Mouse (Mus musculus): Measurements from ENCODE around the gene Cldn24. TPM values are rescaled to one million over a fixed set of nuclear protein-coding genes. Genes with fewer than 3 reads are reported as not detected.

The Cldn24 gene
- polyA plus RNA-seq, 1 experiment from 2014 or later = not detected

DNA sequence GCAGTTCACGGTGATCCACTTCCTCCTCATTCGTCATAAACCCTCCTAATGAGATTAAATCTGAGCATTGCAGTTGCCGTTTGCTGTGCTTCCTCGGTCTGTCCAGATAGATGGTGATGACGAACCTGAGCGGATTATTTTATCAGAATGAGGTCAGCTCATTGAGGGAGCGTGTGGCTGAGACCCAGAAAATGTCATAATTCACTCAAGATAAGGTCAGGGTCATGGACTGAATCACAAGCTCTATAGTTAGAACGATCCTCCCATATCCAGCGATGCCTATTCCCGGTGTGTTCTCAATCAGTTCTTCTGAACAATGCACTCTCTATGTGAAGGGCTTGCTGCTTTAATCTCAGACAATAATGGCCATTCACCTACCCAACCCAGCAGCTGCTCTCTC lies 34.2 kb upstream of the Cldn24 start:
- H3K9me3 ChIP-seq (ENCODE audit: control insufficient read depth, low read length) = no peaks in the 10 kb centered on the region
- WGBS = 60% methylated on average over 10 of the region's 10 CpGs
- ATAC-seq (ENCODE audit: low FRiP score) (no peak), DNase-seq (ENCODE audit: low spot score, missing footprints) (no peak)
- no peak overlapping the region for H3K9ac ChIP-seq (ENCODE audit: low read length)
- H3K4me2 ChIP-seq = no peak overlapping the region
- H3K4me1 ChIP-seq (ENCODE audit: control insufficient read depth, insufficient read depth, low read length) = peaks cover 2% of the 10 kb centered on the region; the same call in 1 of the 2 replicates
- H3K27ac ChIP-seq (ENCODE audit: low read depth, low read length) = no peak overlapping the region
- no peaks in the 10 kb centered on the region for H3K36me3 ChIP-seq (ENCODE audit: control insufficient read depth, insufficient read depth, low read length)
- H3K27me3 ChIP-seq (ENCODE audit: control insufficient read depth, insufficient read depth, low read length) = no peaks in the 10 kb centered on the region
- no peak overlapping the region for H3K4me3 ChIP-seq (ENCODE audit: low read depth, low read length)

DNA sequence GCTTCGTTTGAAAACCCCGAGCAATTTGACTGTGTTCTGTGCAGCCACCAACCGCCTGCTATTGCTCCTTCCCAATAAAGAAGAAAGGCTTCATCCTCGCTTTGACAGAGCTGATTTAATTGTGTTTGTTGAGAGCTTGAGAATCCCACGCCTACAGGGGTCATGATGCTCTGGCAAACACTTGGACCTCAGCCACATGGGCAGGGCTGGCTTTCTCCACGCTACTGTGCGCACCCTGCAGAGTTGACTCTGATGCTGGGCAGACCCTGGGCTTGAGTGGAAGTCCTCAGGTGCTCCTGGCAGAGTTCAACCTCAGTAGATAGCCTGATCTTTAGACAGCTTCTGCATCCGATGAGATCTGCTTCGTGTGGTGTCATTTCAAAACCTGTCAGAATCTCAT lies 30.0 kb upstream of the Cldn24 start:
- no peaks in the 10 kb centered on the region for H3K36me3 ChIP-seq (ENCODE audit: control insufficient read depth, insufficient read depth, low read length)
- no peak overlapping the region for H3K4me2 ChIP-seq
- H3K4me3 ChIP-seq (ENCODE audit: low read depth, low read length) = no peak overlapping the region
- no peaks in the 10 kb centered on the region for H3K27me3 ChIP-seq (ENCODE audit: control insufficient read depth, insufficient read depth, low read length)
- H3K9me3 ChIP-seq (ENCODE audit: control insufficient read depth, low read length) = no peaks in the 10 kb centered on the region; the same call in 1 of the 2 replicates
- H3K27ac ChIP-seq (ENCODE audit: low read depth, low read length) = no peak overlapping the region
- DNase-seq (ENCODE audit: low spot score, missing footprints) (no peak), ATAC-seq (ENCODE audit: low FRiP score) (no peak)
- H3K9ac ChIP-seq (ENCODE audit: low read length) = no peak overlapping the region
- WGBS = 83% methylated on average over 9 of the region's 9 CpGs
- peaks cover 2% of the 10 kb centered on the region; the same call in 1 of the 2 replicates for H3K4me1 ChIP-seq (ENCODE audit: control insufficient read depth, insufficient read depth, low read length)

DNA sequence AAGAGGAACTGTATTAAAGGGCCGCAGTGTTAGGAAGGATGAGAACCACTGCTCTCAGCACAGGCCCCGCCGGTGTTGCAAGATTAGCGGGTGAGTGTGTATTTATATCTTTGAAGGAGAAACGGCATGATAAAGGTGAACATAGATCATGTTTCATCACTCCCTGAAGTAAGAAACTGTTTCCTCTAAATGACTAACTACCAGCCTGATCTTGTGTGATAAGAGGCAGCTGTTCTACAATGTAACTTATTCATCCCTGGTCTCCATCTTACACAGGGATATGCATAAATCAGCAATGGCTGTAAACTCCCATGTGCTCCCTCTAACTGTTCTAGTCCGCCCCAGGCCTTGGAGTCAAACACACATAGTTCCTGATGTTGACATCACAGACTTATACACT lies 22.5 kb upstream of the Cldn24 start:
- no peak overlapping the region for H3K4me3 ChIP-seq (ENCODE audit: low read depth, low read length)
- WGBS = 90% methylated on average over 6 of the region's 6 CpGs
- H3K4me1 ChIP-seq (ENCODE audit: control insufficient read depth, insufficient read depth, low read length) = no peaks in the 10 kb centered on the region
- no peak overlapping the region for H3K9ac ChIP-seq (ENCODE audit: low read length)
- ATAC-seq (ENCODE audit: low FRiP score) (no peak), DNase-seq (ENCODE audit: low spot score, missing footprints) (no peak)
- H3K9me3 ChIP-seq (ENCODE audit: control insufficient read depth, low read length) = no peaks in the 10 kb centered on the region
- no peaks in the 10 kb centered on the region for H3K27me3 ChIP-seq (ENCODE audit: control insufficient read depth, insufficient read depth, low read length)
- no peaks in the 10 kb centered on the region for H3K36me3 ChIP-seq (ENCODE audit: control insufficient read depth, insufficient read depth, low read length)
- H3K27ac ChIP-seq (ENCODE audit: low read depth, low read length) = no peak overlapping the region
- no peak overlapping the region for H3K4me2 ChIP-seq

DNA sequence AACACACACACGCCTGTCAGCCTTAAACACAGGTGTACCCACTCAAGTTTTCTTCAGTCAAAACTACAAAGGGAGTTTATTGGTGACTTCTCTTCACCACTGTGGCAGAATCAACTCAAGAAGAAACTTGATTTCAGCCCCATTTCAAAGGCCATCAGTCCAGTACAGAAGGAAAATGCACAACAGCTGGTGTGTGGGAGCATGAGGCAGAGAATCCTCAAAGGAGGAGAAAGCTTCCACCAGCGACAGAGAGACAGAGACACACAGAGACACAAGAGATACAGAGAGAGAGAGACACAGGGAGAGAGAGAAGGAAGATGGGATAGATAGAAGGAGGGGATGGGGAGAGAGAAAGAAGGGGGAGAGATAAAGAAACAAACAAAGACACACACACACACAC lies 19.6 kb upstream of the Cldn24 start:
- no peak overlapping the region for H3K4me2 ChIP-seq
- H3K27ac ChIP-seq (ENCODE audit: low read depth, low read length) = no peak overlapping the region
- H3K27me3 ChIP-seq (ENCODE audit: control insufficient read depth, insufficient read depth, low read length) = no peaks in the 10 kb centered on the region
- no peak overlapping the region for H3K4me3 ChIP-seq (ENCODE audit: low read depth, low read length)
- no peaks in the 10 kb centered on the region for H3K9me3 ChIP-seq (ENCODE audit: control insufficient read depth, low read length)
- no peak for ATAC-seq (ENCODE audit: low FRiP score)
- no peaks in the 10 kb centered on the region for H3K4me1 ChIP-seq (ENCODE audit: control insufficient read depth, insufficient read depth, low read length)
- 80% methylated on average over 2 of the region's 2 CpGs for WGBS
- H3K36me3 ChIP-seq (ENCODE audit: control insufficient read depth, insufficient read depth, low read length) = no peaks in the 10 kb centered on the region
- H3K9ac ChIP-seq (ENCODE audit: low read length) = no peak overlapping the region
- no peak for DNase-seq (ENCODE audit: low spot score, missing footprints)

DNA sequence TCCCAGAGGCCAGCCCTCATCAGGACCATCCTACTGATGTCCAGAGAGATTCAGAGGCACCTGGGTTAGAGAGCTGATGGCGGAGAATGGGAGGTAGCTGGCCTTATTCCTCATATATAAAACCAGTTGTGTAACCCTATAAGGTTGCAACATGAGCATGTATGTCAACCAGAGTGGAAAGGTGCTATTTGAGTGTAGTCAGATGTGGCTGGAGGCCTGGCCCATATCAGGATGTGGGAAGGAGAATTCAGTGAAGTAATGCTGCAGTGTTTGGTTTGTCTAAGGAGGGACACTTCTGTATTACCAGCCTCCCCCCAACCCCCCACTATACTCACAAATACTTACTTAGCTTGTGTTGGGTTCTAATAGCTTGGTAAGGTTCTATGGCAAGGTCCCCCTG lies 17.7 kb upstream of the Cldn24 start:
- no peak for ATAC-seq (ENCODE audit: low FRiP score)
- no peaks in the 10 kb centered on the region for H3K36me3 ChIP-seq (ENCODE audit: control insufficient read depth, insufficient read depth, low read length)
- H3K4me2 ChIP-seq = no peak overlapping the region
- no peak overlapping the region for H3K27ac ChIP-seq (ENCODE audit: low read depth, low read length)
- H3K4me1 ChIP-seq (ENCODE audit: control insufficient read depth, insufficient read depth, low read length) = no peaks in the 10 kb centered on the region
- H3K27me3 ChIP-seq (ENCODE audit: control insufficient read depth, insufficient read depth, low read length) = no peaks in the 10 kb centered on the region
- DNase-seq (ENCODE audit: low spot score, missing footprints) = no peak
- H3K4me3 ChIP-seq (ENCODE audit: low read depth, low read length) = no peak overlapping the region
- no peaks in the 10 kb centered on the region for H3K9me3 ChIP-seq (ENCODE audit: control insufficient read depth, low read length)
- H3K9ac ChIP-seq (ENCODE audit: low read length) = no peak overlapping the region
- WGBS = 79% methylated on average over 1 of the region's 1 CpGs

DNA sequence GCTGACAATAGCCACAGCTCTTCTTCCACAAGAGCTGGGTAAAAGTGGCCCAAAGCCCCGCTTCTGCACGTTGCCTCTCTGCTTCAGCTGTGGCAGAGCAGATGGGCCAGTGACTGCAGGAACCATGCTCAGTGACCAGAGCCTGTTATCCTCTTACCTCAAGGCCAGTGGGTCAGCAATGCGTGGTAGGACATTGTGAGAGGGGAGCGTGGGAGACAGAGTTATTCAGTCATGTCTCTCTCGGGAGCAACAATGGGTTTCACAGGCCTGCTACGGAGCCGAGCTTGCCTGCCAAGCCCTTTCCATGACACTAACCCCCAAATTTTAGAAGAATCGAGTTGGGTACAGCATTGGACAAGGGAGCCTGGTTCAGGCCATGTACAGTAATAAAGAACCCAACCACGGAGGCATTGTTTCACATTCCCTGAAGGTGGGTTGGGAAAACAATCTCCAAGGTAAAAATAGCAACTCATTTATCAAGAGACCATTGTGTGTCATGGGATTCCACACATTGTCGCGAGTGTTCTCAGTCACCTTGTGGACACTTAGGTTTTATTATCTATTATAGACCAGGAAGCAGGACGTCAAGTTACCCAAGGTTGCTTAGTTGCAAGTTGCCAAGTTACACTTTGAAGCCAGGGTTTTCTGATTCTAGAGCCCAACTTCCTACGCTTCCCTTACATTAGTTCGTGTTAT lies 11.8 kb upstream of the Cldn24 start:
- H3K4me1 ChIP-seq (ENCODE audit: control insufficient read depth, insufficient read depth, low read length) = no peaks in the 10 kb centered on the region
- DNase-seq (ENCODE audit: low spot score, missing footprints) (no peak), ATAC-seq (ENCODE audit: low FRiP score) (no peak)
- H3K9me3 ChIP-seq (ENCODE audit: control insufficient read depth, low read length) = no peaks in the 10 kb centered on the region
- no peak overlapping the region for H3K27ac ChIP-seq (ENCODE audit: low read depth, low read length)
- H3K4me2 ChIP-seq = no peak overlapping the region
- no peak overlapping the region for H3K9ac ChIP-seq (ENCODE audit: low read length)
- no peaks in the 10 kb centered on the region for H3K27me3 ChIP-seq (ENCODE audit: control insufficient read depth, insufficient read depth, low read length)
- WGBS = 89% methylated on average over 14 of the region's 14 CpGs
- H3K4me3 ChIP-seq (ENCODE audit: low read depth, low read length) = no peak overlapping the region
- H3K36me3 ChIP-seq (ENCODE audit: control insufficient read depth, insufficient read depth, low read length) = no peaks in the 10 kb centered on the region

- DNase-seq (ENCODE audit: low spot score, missing footprints) = no peak
- WGBS = 79% methylated on average over 7 of the region's 7 CpGs
These were observed 11.3 kb upstream of the Cldn24 start for GRCm38 (mm10) chr8:47810666-47811015.

DNA sequence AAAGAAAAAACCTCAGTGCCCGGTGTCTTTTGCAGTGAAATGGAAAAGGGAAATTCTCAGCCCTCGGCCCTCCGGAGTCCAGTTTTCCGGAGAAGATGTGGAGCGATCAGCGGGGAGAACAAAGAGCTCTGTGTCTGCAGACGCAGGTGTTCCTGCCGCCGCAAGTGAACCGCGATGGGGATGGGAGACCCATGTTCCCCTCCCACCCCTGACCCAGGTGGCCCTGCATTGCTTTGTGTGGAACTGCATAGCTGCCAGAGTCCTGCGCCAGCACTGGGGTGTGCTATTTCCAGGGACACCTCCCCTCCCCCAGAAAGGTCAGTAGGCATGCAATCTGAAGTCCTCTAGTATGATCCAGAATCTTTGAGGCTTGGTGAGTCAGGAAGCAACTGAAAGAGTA lies 10.7 kb upstream of the Cldn24 start:
- Histone ChIP-seq H3K27ac (ENCODE audit: low read depth, low read length) (no peak overlapping the region), H3K4me3 (ENCODE audit: low read depth, low read length) (no peak overlapping the region), H3K4me1 (ENCODE audit: control insufficient read depth, insufficient read depth, low read length) (no peaks in the 10 kb centered on the region), H3K4me2 (no peak overlapping the region), H3K36me3 (ENCODE audit: control insufficient read depth, insufficient read depth, low read length) (no peaks in the 10 kb centered on the region), H3K9me3 (ENCODE audit: control insufficient read depth, low read length) (no peaks in the 10 kb centered on the region), H3K9ac (ENCODE audit: low read length) (no peak overlapping the region), H3K27me3 (ENCODE audit: control insufficient read depth, insufficient read depth, low read length) (no peaks in the 10 kb centered on the region)
- WGBS = 90% methylated on average over 12 of the region's 12 CpGs
- DNase-seq (ENCODE audit: low spot score, missing footprints) (no peak), ATAC-seq (ENCODE audit: low FRiP score) (no peak)

More at GRCm38 (mm10) chr8:47810666-47811015, 11.3 kb upstream of the Cldn24 start:
- H3K4me2 ChIP-seq = no peak overlapping the region
- ATAC-seq (ENCODE audit: low FRiP score) = no peak
- H3K4me3 ChIP-seq (ENCODE audit: low read depth, low read length) = no peak overlapping the region
- no peak overlapping the region for H3K27ac ChIP-seq (ENCODE audit: low read depth, low read length)
- H3K36me3 ChIP-seq (ENCODE audit: control insufficient read depth, insufficient read depth, low read length) = no peaks in the 10 kb centered on the region
- H3K27me3 ChIP-seq (ENCODE audit: control insufficient read depth, insufficient read depth, low read length) = no peaks in the 10 kb centered on the region
- H3K9ac ChIP-seq (ENCODE audit: low read length) = no peak overlapping the region
- H3K4me1 ChIP-seq (ENCODE audit: control insufficient read depth, insufficient read depth, low read length) = no peaks in the 10 kb centered on the region
- no peaks in the 10 kb centered on the region for H3K9me3 ChIP-seq (ENCODE audit: control insufficient read depth, low read length)

DNA sequence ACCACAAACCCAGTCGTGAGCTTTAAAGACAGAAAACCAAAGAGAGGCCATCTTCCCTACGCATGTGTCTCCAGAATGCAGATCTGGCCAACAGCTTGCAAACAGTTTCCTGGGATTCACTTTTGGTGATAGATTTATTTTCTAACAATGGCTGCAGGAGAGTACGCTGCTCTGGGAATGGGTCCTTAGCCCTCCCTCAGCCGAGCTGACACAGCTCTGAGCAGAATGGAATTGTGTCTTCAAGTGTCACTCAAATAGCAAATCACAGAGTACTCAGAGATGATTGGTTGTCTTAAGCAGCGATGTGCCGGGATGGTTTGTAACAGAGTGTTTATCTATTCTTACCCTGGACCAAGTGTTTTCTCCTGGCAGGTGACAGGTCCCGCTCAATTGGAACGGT lies 2.9 kb upstream of the Cldn24 start:
- Histone ChIP-seq H3K27me3 (ENCODE audit: control insufficient read depth, insufficient read depth, low read length) (no peaks in the 10 kb centered on the region), H3K4me3 (ENCODE audit: low read depth, low read length) (no peak overlapping the region), H3K9ac (ENCODE audit: low read length) (no peak overlapping the region), H3K4me2 (no peak overlapping the region), H3K9me3 (ENCODE audit: control insufficient read depth, low read length) (no peaks in the 10 kb centered on the region), H3K27ac (ENCODE audit: low read depth, low read length) (no peak overlapping the region), H3K36me3 (ENCODE audit: control insufficient read depth, insufficient read depth, low read length) (no peaks in the 10 kb centered on the region), H3K4me1 (ENCODE audit: control insufficient read depth, insufficient read depth, low read length) (peaks cover under 1% of the 10 kb centered on the region; the same call in 1 of the 2 replicates)
- 90% methylated on average over 8 of the region's 8 CpGs for WGBS
- no peak for ATAC-seq (ENCODE audit: low FRiP score)
- peak; percentile 54 for DNase-seq (ENCODE audit: low spot score, missing footprints)

All from midbrain, embryonic 11.5 days (tissue).